Mouse (Mus musculus) C2C12 (cell line): ENCODE results near the gene Babam2. TPM values are rescaled to one million over a fixed set of nuclear protein-coding genes. Genes with fewer than 3 reads are reported as not detected.

Source experiments
- H3K27me3 ChIP-seq: one replicate; pipeline ENCODE4 v1.6.1; 2011; ENCODE audit not compliant: control insufficient read depth, insufficient read depth, insufficient read length
- H3K36me3 ChIP-seq: one replicate; pipeline ENCODE4 v1.6.1; 2011; ENCODE audit not compliant: control insufficient read depth, insufficient read depth
- H3K4me3 ChIP-seq: one replicate; pipeline ENCODE4 v1.5.1; 2011; ENCODE audit warnings: mild to moderate bottlenecking, control low read depth; ENCODE audit not compliant: poor library complexity, insufficient read depth, severe bottlenecking
- H3K79me2 ChIP-seq: one replicate; pipeline ENCODE4 v1.6.1; 2011; ENCODE audit not compliant: control insufficient read depth, insufficient read depth
- H3K79me3 ChIP-seq: one replicate; pipeline ENCODE4 v1.6.1; 2011; ENCODE audit warnings: low read depth, control low read depth
- H3ac ChIP-seq: one replicate; pipeline ENCODE3; 2011; ENCODE audit warnings: low read depth; ENCODE audit not compliant: control insufficient read depth, insufficient read length
- CEBPB ChIP-seq: IDR thresholded peaks from one replicate; pipeline ENCODE4 v1.6.1; 2011; ENCODE audit warnings: low read depth, mild to moderate bottlenecking, control low read depth, moderate library complexity
- CTCF ChIP-seq: IDR thresholded peaks from one replicate; pipeline ENCODE4 v1.5.1; 2011; ENCODE audit not compliant: control insufficient read depth, insufficient read depth, insufficient read length
- FOSL1 ChIP-seq: IDR thresholded peaks from one replicate; pipeline ENCODE4 v1.8.0; 2011; ENCODE audit warnings: mild to moderate bottlenecking, low read length; ENCODE audit not compliant: poor library complexity, insufficient read depth, severe bottlenecking
- MAX ChIP-seq: IDR thresholded peaks from one replicate; pipeline ENCODE4 v1.6.1; 2011; ENCODE audit warnings: mild to moderate bottlenecking, control low read depth
- MYOD1 ChIP-seq: IDR thresholded peaks from one replicate; pipeline ENCODE4 v1.6.1; 2011; ENCODE audit warnings: low read depth; ENCODE audit not compliant: control insufficient read depth, insufficient read length
- MYOG ChIP-seq: IDR thresholded peaks from one replicate; pipeline ENCODE4 v1.6.1; 2011; ENCODE audit not compliant: control insufficient read depth, insufficient read length; ENCODE audit errors: extremely low read depth
- USF1 ChIP-seq: IDR thresholded peaks from one replicate; pipeline ENCODE4 v1.6.1; 2011; ENCODE audit warnings: low read depth, mild to moderate bottlenecking, control low read depth, moderate library complexity
- polyA plus RNA-seq: library from polyadenylated mRNA; unstranded; fragments of >200 nt; fragmentation: generic; extraction: Trizol; gene quantifications from one replicate; pipeline ENCODE4 v1.2.1, GENCODE M21; 2012; ENCODE audit warnings: missing spikeins

Babam2 gene
- polyA plus RNA-seq, 1 experiment = 36.0 TPM

DNA sequence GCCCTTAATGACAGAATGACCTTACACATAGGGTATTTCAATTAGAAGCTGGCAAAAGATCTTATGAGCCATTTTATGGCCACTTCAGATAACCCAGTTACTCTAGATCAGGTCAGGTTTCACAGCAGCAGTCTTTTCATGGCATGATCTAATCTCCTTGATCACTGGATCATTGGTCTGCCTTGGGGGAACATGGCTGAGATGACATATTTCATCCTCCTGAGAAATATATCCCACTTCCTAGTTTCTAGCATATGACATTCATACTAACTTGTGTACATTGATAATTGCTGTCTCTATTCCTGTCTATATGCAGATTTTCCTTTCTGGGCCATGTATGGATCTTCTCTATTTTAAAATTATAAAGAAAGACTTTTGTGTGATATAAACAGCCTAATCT is 51.9 kb downstream of the Babam2 start:
- H3K27me3 ChIP-seq = no peaks in the 10 kb centered on the region
- H3K4me3 ChIP-seq = no peak overlapping the region
- no peak overlapping the region for H3ac ChIP-seq
- H3K79me2 ChIP-seq = peaks cover 18% of the 10 kb centered on the region
- TF ChIP-seq CEBPB (no peak), FOSL1 (no peak), MYOG (no peak), MYOD1 (no peak), USF1 (no peak), CTCF (no peak), MAX (no peak)
- H3K36me3 ChIP-seq = no peaks in the 10 kb centered on the region
- H3K79me3 ChIP-seq = no peaks in the 10 kb centered on the region

DNA sequence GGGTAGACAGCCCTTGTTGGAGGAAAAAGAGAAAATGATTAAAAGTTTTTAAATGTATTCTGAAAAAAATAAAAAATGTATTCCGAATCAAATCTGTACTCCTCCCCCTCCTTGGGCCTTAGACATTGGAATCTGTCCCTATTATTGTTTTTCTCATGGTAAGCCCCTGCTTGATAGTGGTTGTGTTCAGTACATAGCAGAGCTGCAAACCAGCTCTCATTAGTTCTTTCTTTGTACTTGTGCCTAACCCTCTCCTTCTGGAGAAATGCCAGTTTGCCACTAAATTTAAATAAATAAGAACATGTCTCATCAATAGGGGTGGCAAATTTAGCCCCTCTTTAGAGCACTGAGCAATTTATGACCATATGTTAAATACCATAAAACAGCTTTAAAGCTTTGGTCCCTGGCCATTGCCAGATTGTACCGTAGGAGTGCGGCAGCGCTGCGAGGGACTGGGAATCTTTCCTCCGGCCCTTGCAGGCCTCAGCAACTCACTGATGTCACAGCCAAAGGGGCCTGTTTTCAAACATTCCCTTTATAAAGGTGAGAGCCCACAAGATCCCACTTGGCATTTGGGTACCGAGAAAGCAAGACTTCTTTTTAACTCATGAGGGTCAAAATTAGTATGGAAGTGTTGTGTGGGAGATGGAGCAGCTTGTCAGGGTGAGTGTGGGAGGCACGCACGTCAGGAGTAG is 52.9 kb downstream of the Babam2 start:
- TF ChIP-seq FOSL1 = no peak
- Histone ChIP-seq H3K79me3 (no peaks in the 10 kb centered on the region), H3ac (no peak overlapping the region)

DNA sequence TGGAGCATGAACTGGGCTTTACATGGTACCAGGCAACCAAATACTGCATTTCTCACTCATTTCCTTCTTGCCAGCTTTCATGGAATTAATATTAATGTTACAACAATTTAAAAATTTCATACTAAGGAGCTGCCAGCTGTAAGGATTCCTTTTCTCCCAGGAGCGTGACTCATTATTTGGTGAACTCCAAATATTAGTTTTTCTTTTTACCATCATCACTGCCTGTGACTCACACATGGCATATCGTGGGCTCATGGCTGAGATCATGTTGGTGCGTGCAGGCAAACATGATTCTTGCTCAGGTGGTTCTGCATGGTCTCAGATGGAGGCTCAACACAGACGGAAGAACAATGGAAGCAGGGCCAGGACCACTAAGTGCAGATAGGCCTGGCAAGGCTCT is 53.5 kb downstream of the Babam2 start:
- H3K27me3 ChIP-seq = no peaks in the 10 kb centered on the region
- no peaks in the 10 kb centered on the region for H3K79me3 ChIP-seq
- no peaks in the 10 kb centered on the region for H3K36me3 ChIP-seq
- H3K79me2 ChIP-seq = peaks cover 18% of the 10 kb centered on the region
- H3ac ChIP-seq = no peak overlapping the region
- TF ChIP-seq MAX (peak; percentile 20), MYOG (no peak), USF1 (no peak), CEBPB (no peak), CTCF (no peak), FOSL1 (peak; percentile 39), MYOD1 (no peak)
- H3K4me3 ChIP-seq = no peak overlapping the region

More for the DNA sequence above, 52.9 kb downstream of the Babam2 start:
- Histone ChIP-seq H3K36me3 (no peaks in the 10 kb centered on the region), H3K79me2 (peaks cover 18% of the 10 kb centered on the region), H3K27me3 (no peaks in the 10 kb centered on the region), H3K4me3 (no peak overlapping the region)

DNA sequence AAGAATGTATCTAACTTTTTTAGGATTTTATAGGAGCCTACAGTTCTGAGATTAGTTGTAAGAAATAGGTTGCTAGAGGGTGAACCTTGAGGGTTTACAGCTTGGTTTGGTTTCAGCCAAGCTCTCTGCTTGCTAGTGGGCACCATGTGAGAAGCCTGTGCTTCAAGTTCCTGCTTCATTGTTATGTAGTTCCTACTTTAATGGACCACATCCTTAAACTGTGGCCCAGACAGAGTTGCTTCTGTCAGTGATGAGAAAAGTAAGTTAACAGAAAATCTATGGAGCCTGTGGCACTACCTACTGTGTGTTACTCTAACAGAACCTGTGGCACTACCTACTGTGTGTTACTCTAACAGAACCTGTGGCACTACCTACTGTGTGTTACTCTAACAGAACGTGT is 57.1 kb downstream of the Babam2 start:
- Histone ChIP-seq H3ac (no peak overlapping the region), H3K79me3 (peaks cover 1% of the 10 kb centered on the region), H3K27me3 (no peaks in the 10 kb centered on the region), H3K79me2 (peaks cover 18% of the 10 kb centered on the region), H3K4me3 (no peak overlapping the region), H3K36me3 (no peaks in the 10 kb centered on the region)
- TF ChIP-seq USF1 (no peak), FOSL1 (no peak), CEBPB (no peak), MYOG (no peak), MAX (no peak), MYOD1 (no peak), CTCF (no peak)

DNA sequence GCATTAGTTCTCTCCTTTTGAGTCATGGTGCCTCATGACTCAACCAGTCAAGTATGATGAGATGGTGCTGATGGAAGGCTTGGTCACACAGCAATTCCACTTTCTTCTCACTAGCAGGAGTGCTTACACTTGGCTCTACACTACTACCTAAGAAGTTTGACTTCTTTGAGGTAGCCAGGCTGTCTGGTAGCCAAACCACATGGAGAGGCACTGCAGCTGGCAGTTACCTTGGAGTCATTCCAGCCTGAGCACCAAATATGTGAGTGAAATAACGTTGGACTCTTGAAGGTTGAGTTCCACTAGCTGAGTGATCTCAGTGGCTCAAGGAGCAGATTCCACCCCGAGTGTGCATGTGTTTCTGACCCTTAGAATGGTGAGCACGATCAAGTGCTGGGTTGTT is 57.8 kb downstream of the Babam2 start:
- no peaks in the 10 kb centered on the region for H3K36me3 ChIP-seq

More for the DNA sequence above, 57.8 kb downstream of the Babam2 start:
- H3K79me2 ChIP-seq = peaks cover 18% of the 10 kb centered on the region
- no peak overlapping the region for H3K4me3 ChIP-seq
- no peaks in the 10 kb centered on the region for H3K27me3 ChIP-seq
- H3K79me3 ChIP-seq = peaks cover 1% of the 10 kb centered on the region
- no peak overlapping the region for H3ac ChIP-seq
- TF ChIP-seq CEBPB = no peak
- TF ChIP-seq MYOD1 = peak; percentile 3
- TF ChIP-seq FOSL1 = no peak
- no peak for TF ChIP-seq USF1
- peak; percentile 75 for TF ChIP-seq MAX
- TF ChIP-seq MYOG = no peak
